Mouse (Mus musculus) forebrain, embryonic 14.5 days (tissue): ENCODE results near the gene AC131692.1. TPM values are rescaled to one million over a fixed set of nuclear protein-coding genes. Genes with fewer than 3 reads are reported as not detected.

Experiments used
- ATAC-seq: fragments of 200-750 bp; cut with Nextera tagmentation; 2 replicates; pipeline ENCODE4 v1.8.0; 2017; ENCODE audit warnings: mild to moderate bottlenecking, moderate library complexity
- DNase-seq: peaks from one replicate; pipeline ENCODE4 v3.0.0-alpha.2; 2015; ENCODE audit warnings: low spot score
- H3K27ac ChIP-seq: fragments of 300-500 bp; sonication (generic); 2 replicates; pipeline ENCODE4 v1.5.1; 2014; ENCODE audit warnings: low read depth, mild to moderate bottlenecking, control low read depth, low read length, moderate library complexity
- H3K27me3 ChIP-seq: fragments of 300-500 bp; sonication (generic); replicated peaks from 2 replicates; pipeline ENCODE4 v1.6.1; 2014; ENCODE audit warnings: low read length, control low read depth, mixed read lengths; ENCODE audit not compliant: control insufficient read depth, insufficient read depth
- H3K36me3 ChIP-seq: fragments of 300-500 bp; sonication (generic); 2 replicates; pipeline ENCODE4 v1.6.1; 2014; ENCODE audit warnings: low read length, control low read depth; ENCODE audit not compliant: control insufficient read depth, insufficient read depth
- H3K4me1 ChIP-seq: fragments of 300-500 bp; sonication (generic); 2 replicates; pipeline ENCODE4 v1.6.1; 2014; ENCODE audit warnings: antibody characterized with exemption, low read length, control low read depth; ENCODE audit not compliant: control insufficient read depth, insufficient read depth
- H3K4me2 ChIP-seq: fragments of 300-500 bp; sonication (generic); 2 replicates; pipeline ENCODE4 v1.6.1; 2014; ENCODE audit warnings: mild to moderate bottlenecking, control low read depth, low read length
- H3K4me3 ChIP-seq: fragments of 300-500 bp; sonication (generic); 2 replicates; pipeline ENCODE4 v1.5.1; 2014; ENCODE audit warnings: low read depth, low read length, control low read depth
- H3K9ac ChIP-seq: fragments of 300-500 bp; sonication (generic); 2 replicates; pipeline ENCODE4 v1.6.1; 2014; ENCODE audit warnings: mild to moderate bottlenecking, low read length, control low read depth, moderate library complexity
- H3K9me3 ChIP-seq: fragments of 300-500 bp; sonication (generic); replicated peaks from 2 replicates; pipeline ENCODE4 v1.6.1; 2016; ENCODE audit warnings: low read length, control low read depth, mixed read lengths; ENCODE audit not compliant: control insufficient read depth
- WGBS: fragments of 180-500 bp; shearing (Covaris S2); extraction: QIAGEN DNeasy Blood & Tissue Kit; methylation state at CpG from one replicate; pipeline ENCODE4 v1.1.7; 2014; 5-methylcytosine and 5-hydroxymethylcytosine counted together
- polyA plus RNA-seq: library from polyadenylated mRNA; unstranded; fragments of >200 nt; fragmentation: Nextera tagmentation; extraction: Ambion mirVana; gene quantifications from 2 replicates; pipeline ENCODE4 v1.2.1, GENCODE M21; 2014

The AC131692.1 gene
- polyA plus RNA-seq, 1 experiment from 2014 or later, result not detected

- DNase-seq, result peak; percentile 14
- Histone ChIP-seq H3K27ac (peak overlapping the region; percentile 83), H3K9ac (peak overlapping the region; percentile 77), H3K4me1 (peaks cover 18% of the 10 kb centered on the region), H3K36me3 (peaks cover 28% of the 10 kb centered on the region), H3K4me3 (peak overlapping the region; percentile 49), H3K4me2 (peak overlapping the region; percentile 93), H3K9me3 (no peaks in the 10 kb centered on the region), H3K27me3 (no peaks in the 10 kb centered on the region)
- peak; percentile 15 for ATAC-seq
- 36% methylated on average over 5 of the region's 5 CpGs for WGBS
Observed at GRCm38 (mm10) chr19:6066571-6066970, 27.6 kb upstream of the AC131692.1 start.

DNA sequence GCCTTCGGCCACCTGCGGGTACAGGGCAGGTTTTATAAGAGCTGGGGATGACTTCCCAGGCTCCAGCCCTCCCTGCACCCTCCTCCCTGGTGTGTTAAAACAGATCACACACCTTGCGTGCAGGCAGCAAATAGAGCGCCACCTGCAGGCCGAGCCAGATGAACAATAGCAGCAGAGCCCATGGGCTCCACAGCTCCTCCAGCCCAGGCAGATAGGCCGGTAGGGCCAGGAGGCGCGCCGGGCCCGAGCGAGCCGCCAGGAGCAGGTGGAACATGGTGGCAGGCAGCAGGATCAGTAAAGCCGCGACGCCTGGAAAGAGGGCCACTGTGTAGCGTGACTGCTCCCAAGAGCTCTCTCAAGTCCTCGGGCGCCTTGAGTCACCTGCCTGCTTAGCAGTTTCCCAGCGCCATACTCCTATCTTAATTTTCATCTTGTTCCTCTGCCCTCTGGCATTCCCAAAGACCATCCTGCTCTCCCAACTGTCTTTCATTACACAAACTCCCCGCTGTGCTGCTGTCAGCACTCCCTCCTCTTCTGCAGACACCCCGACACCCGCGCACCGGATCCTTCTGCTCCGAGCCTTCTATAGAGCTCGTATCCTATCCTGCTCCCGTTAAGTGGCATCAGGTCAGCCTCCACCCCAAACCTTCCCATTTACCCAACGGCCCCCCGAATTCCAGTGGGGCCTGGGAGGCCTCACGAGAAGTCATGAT lies 27.1 kb upstream of the AC131692.1 start:
- Histone ChIP-seq H3K9ac (peak overlapping the region; percentile 77), H3K27me3 (no peaks in the 10 kb centered on the region), H3K9me3 (no peaks in the 10 kb centered on the region), H3K4me3 (peak overlapping the region; percentile 49), H3K4me1 (peaks cover 14% of the 10 kb centered on the region), H3K4me2 (peak overlapping the region; percentile 93), H3K36me3 (peaks cover 29% of the 10 kb centered on the region), H3K27ac (peak overlapping the region; percentile 83)
- DNase-seq, result peak; percentile 89
- under 1% methylated on average over 29 of the region's 30 CpGs for WGBS
- peak; percentile 77 for ATAC-seq

DNA sequence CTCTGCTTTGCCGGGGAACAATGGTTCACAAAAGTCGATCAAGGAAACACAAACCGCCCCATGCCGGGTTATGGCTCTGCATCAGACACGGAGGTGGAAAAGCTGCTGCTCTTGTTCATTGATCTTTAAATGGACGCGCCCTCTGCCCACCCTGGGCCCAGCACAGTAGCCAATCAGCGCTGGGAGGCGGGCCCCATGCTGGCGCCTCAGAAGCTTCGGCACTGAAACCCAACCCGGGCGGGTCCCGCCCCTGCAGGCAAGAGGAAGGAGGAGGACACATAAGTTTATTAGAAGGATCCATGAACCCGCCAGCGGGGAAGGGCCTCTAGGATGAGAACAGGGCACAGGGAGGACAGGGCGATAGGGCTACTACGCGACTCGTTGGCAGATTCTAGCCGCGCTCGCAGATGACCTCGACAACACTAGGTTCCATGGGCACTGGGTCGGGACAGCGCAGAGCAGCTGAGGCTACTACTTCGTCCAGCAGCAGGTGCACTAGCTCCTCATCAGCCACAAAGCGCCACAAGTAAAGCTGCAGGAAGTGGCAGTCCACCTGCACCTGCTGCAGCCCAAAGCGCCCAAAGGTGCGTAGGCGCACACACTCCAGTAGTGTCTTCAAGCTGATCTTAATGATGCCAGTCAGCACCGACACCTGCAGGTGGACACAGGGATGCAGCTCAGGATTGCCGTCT lies 26.3 kb upstream of the AC131692.1 start, which contains the start of gene Tm7sf2:
Gene Tm7sf2, minus strand, starts transcription at position 650 of the 692 bp plus-strand sequence.
- Histone ChIP-seq H3K27ac (peak within 1 kb of the TSS; percentile 83), H3K4me2 (peak within 1 kb of the TSS; percentile 93), H3K36me3 (peaks cover 32% of the 10 kb centered on the region), H3K4me3 (peak within 1 kb of the TSS; percentile 49), H3K9me3 (no peaks in the 10 kb centered on the region), H3K9ac (peak within 1 kb of the TSS; percentile 77), H3K4me1 (peaks cover 9% of the 10 kb centered on the region; the same call in 1 of the 2 replicates), H3K27me3 (no peaks in the 10 kb centered on the region)
- WGBS, result 10% methylated on average over 30 of the region's 33 CpGs
- ATAC-seq (peak; percentile 93), DNase-seq (peak; percentile 94)

DNA sequence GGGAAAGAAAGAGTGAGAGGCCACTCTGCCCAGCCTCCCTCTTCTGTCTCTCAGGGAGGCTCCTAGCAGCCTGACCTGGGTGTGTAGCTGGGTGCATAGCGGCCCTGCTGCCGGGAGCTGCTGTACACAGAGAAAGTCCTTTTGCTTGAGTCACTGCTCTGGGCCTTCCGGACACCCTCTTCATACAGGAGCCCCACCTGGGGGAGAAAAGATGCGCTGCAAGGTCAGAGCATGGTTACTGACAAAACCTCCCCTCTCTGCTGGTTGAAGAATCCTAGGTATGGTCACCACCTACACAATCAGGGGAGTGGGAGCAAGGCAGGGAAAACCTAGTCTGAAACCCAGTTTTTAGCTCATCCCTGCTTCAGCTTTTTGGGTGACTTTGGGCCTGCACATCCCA lies 25.3 kb upstream of the AC131692.1 start:
- Histone ChIP-seq H3K36me3 (peaks cover 37% of the 10 kb centered on the region), H3K9ac (no peak overlapping the region), H3K27ac (no peak overlapping the region), H3K4me2 (no peak overlapping the region), H3K4me1 (peaks cover 9% of the 10 kb centered on the region; the same call in 1 of the 2 replicates), H3K9me3 (no peaks in the 10 kb centered on the region), H3K4me3 (no peak overlapping the region), H3K27me3 (no peaks in the 10 kb centered on the region)
- WGBS, result 81% methylated on average over 4 of the region's 4 CpGs
- DNase-seq (no peak), ATAC-seq (no peak)

DNA sequence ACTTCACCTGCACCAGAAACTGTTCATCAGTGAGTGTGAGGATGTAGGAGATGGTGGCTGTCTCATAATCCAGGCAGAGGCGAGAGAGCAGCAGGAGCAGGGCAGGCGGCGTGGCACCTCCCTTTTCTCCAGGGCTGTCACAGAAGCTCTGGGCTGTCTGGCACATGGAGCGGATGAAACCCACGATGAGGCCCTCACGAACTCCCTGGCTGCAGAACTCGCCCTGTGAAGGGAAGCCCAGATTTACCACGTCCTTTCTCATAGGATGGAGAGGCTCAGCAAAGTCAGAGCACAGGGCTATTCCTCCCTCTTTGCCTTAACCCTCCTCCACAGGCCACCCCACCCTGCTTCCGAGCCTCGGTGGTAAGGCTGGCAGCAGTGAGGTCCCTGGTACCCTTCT lies 24.4 kb upstream of the AC131692.1 start:
- ATAC-seq (no peak), DNase-seq (no peak)
- no peak overlapping the region for H3K9ac ChIP-seq
- H3K4me3 ChIP-seq, result no peak overlapping the region
- no peak overlapping the region for H3K4me2 ChIP-seq
- no peaks in the 10 kb centered on the region for H3K9me3 ChIP-seq
- no peaks in the 10 kb centered on the region for H3K27me3 ChIP-seq
- 93% methylated on average over 10 of the region's 10 CpGs for WGBS
- peaks cover 44% of the 10 kb centered on the region for H3K36me3 ChIP-seq
- peaks cover 9% of the 10 kb centered on the region; the same call in 1 of the 2 replicates for H3K4me1 ChIP-seq
- no peak overlapping the region for H3K27ac ChIP-seq

DNA sequence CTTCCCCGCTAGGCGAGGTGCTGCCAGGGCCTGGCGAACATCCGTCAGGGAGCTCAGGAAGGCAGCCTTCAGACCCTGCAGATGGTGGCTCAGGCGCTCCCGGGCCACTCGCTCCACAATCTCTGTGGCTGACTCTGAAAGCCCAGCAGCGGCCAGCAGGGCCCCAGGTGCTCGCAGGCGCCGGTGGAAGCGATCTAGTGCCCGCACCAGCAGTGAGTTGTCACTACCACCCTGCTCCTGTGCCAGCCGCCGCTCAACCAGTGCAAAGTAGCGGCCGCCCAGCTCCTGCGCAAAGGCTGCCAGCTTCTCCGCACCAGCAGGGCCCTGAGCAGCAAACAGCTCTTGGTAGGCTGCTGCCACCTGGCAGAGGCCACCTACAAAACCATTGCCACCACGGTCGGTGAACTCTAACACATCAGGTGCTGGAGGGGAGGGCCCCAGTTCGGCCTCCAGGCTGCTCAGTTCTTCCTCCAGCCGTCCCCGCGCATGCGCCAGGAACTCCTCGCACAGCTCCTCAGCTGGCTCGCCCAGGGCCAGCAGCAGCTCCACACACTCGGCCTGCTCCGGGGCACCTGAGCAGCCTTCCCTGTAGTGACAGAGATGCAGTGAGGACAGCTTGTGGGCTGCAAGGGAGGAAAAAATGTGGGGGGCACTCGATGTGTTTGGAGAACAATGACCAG lies 23.5 kb upstream of the AC131692.1 start:
- ATAC-seq (no peak), DNase-seq (no peak)
- H3K9me3 ChIP-seq, result no peaks in the 10 kb centered on the region

GRCm38 (mm10) chr19:6071261-6071660 lies 23.0 kb upstream of the AC131692.1 start:
- ATAC-seq, result no peak
- Histone ChIP-seq H3K4me3 (no peak overlapping the region), H3K9ac (no peak overlapping the region), H3K36me3 (peaks cover 49% of the 10 kb centered on the region), H3K4me2 (no peak overlapping the region), H3K9me3 (no peaks in the 10 kb centered on the region), H3K27ac (no peak overlapping the region), H3K27me3 (no peaks in the 10 kb centered on the region), H3K4me1 (peaks cover 10% of the 10 kb centered on the region)
- no peak for DNase-seq
- 96% methylated on average over 19 of the region's 19 CpGs for WGBS

More for the DNA sequence above, 23.5 kb upstream of the AC131692.1 start:
- WGBS, result 92% methylated on average over 31 of the region's 31 CpGs
- no peak overlapping the region for H3K9ac ChIP-seq
- no peak overlapping the region for H3K4me2 ChIP-seq
- H3K27ac ChIP-seq, result no peak overlapping the region
- H3K4me3 ChIP-seq, result no peak overlapping the region
- peaks cover 9% of the 10 kb centered on the region; the same call in 1 of the 2 replicates for H3K4me1 ChIP-seq
- H3K27me3 ChIP-seq, result no peaks in the 10 kb centered on the region
- peaks cover 49% of the 10 kb centered on the region for H3K36me3 ChIP-seq

- H3K27me3 ChIP-seq, result no peaks in the 10 kb centered on the region
- H3K4me1 ChIP-seq, result peaks cover 7% of the 10 kb centered on the region
- no peak overlapping the region for H3K4me3 ChIP-seq
- DNase-seq (no peak), ATAC-seq (no peak)
- H3K9ac ChIP-seq, result no peak overlapping the region
- H3K4me2 ChIP-seq, result no peak overlapping the region
- 92% methylated on average over 5 of the region's 5 CpGs for WGBS
- no peak overlapping the region for H3K27ac ChIP-seq
- H3K36me3 ChIP-seq, result peaks cover 46% of the 10 kb centered on the region
- H3K9me3 ChIP-seq, result no peaks in the 10 kb centered on the region
Observed at GRCm38 (mm10) chr19:6073889-6074288, 20.3 kb upstream of the AC131692.1 start.
